Mouse (Mus musculus) C2C12 (cell line): Measurements from ENCODE around the gene Zfhx3.

Experiments used
- CEBPB ChIP-seq: IDR thresholded peaks from one replicate; pipeline ENCODE4 v1.6.1; 2011; ENCODE audit warnings: low read depth, mild to moderate bottlenecking, control low read depth, moderate library complexity
- CTCF ChIP-seq: IDR thresholded peaks from one replicate; pipeline ENCODE4 v1.5.1; 2011; ENCODE audit not compliant: control insufficient read depth, insufficient read depth, insufficient read length
- FOSL1 ChIP-seq: IDR thresholded peaks from one replicate; pipeline ENCODE4 v1.8.0; 2011; ENCODE audit warnings: mild to moderate bottlenecking, low read length; ENCODE audit not compliant: poor library complexity, insufficient read depth, severe bottlenecking
- MYOG ChIP-seq: IDR thresholded peaks from one replicate; pipeline ENCODE4 v1.6.1; 2011; ENCODE audit not compliant: control insufficient read depth, insufficient read length; ENCODE audit errors: extremely low read depth
- USF1 ChIP-seq: IDR thresholded peaks from one replicate; pipeline ENCODE4 v1.6.1; 2011; ENCODE audit warnings: low read depth, mild to moderate bottlenecking, control low read depth, moderate library complexity

- no peak for TF ChIP-seq CTCF
- TF ChIP-seq CEBPB = no peak
- TF ChIP-seq FOSL1 = no peak
- TF ChIP-seq USF1 = no peak
- TF ChIP-seq MYOG = no peak
Observed at GRCm38 (mm10) chr8:108920151-108920550, 977.7 kb downstream of the Zfhx3 start.
